Mouse (Mus musculus): ENCODE data around the gene Git1.

GRCm38 (mm10) chr11:77456866-77457265, 36.5 kb upstream of the Git1 start:
- TF ChIP-seq POLR2A (IDR thresholded peaks at IDR 0.05; ENCODE audit: borderline replicate concordance, extremely low read depth, insufficient read depth, insufficient read length, poor library complexity, severe bottlenecking) (no peak), CTCF (IDR thresholded peaks at IDR 0.05; ENCODE audit: borderline replicate concordance, extremely low read depth, insufficient read depth, insufficient read length) (no peak)
